Mouse (Mus musculus) liver, adult 2 months (tissue): ENCODE data around the gene Amtn.

ENCODE experiments used
- CTCF ChIP-seq: fragments of 200-500 bp; IDR thresholded peaks from 2 replicates; pipeline ENCODE4 v1.5.1; 2011; ENCODE audit warnings: low read depth, low read length, control low read depth
- POLR2A ChIP-seq: fragments of 200-500 bp; IDR thresholded peaks from 2 replicates; pipeline ENCODE4 v1.6.1; 2011; ENCODE audit warnings: low read length, control low read depth; ENCODE audit not compliant: insufficient read depth; ENCODE audit errors: extremely low read depth

DNA sequence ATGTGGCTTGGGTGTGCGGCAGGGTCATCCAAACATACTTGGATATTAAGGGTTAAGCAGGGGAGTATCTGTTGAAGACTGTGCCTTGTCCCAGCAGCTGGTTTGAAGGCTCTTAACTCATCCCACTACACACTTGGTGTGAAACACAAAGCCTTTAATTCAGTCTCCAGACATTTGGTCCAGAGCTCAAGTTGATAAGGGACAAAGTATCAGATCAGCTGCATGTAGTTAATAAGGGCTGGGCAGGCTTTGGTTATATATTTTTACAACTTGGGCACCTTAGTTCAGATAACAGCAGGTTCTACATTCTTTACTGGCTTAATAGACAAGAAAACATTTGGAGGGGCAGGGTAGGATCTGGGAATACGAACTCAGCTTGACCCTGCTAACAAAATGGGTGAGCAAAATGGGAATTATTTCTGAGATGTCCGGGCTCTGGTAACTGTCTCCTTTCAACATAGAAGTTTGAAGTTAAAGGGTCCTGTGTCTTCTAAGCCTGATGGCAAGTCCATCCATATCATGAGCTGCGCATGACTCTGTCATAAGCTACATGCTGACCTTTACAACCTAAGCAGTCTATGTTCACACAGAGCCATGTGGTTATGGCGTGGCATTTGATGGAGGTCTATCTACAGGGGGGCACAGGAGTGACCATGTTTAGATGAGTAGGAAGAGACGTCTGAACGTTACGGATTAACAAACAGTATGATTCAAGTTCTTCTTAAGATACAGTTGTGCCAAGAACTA, 44.6 kb downstream of the Amtn start:
- TF ChIP-seq CTCF (no peak), POLR2A (no peak)
